Mouse (Mus musculus) splenic B cell, adult 2 months (primary cell): Measurements from ENCODE around the gene Ptrh1.

ENCODE experiments used
- DNase-seq: peaks from one replicate; pipeline ENCODE4 v3.0.0-alpha.2; 2011; ENCODE audit warnings: low read depth, low spot score
- H3K27me3 ChIP-seq: 2 replicates; pipeline ENCODE4 v1.6.1; 2012; ENCODE audit warnings: mild to moderate bottlenecking, low read length, moderate library complexity, mixed read lengths; ENCODE audit not compliant: control insufficient read depth, poor library complexity, insufficient read depth, severe bottlenecking
- H3K36me3 ChIP-seq: 2 replicates; pipeline ENCODE4 v1.6.1; 2012; ENCODE audit warnings: mild to moderate bottlenecking, low read length, moderate library complexity, mixed read lengths; ENCODE audit not compliant: control insufficient read depth, poor library complexity, insufficient read depth, severe bottlenecking

Ptrh1 gene

DNA sequence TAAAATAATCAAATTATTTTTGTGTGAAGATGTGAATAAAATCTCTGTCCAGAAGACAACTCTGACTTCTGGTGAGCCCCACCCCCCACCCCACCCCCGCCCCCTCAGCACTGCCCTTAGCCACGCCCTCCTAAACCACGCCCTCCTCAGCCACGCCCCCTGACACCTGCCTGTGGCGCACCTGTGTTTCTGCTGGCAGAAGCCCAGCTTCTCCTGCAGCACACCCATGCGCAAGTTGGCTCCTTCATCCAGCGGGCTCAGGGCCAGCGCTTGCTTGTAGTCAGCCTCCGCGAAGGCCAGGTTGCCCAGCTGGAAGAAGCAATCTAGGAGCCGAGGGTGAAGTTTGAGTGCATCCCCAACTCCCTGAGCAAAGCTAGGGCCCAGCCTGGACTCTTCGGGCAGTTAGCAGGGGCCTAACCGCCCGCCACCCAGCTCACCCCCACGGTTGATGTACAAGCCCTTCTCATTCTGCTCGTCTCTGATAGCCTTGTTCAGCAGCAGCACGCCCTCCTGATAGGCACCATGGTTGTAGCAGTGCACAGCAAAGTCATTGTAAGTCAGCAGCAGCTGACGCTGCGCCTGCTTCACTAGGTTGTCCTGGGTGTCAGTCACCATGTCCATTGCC, 6.8 kb upstream of the Ptrh1 start:
- Histone ChIP-seq H3K36me3 (no peaks in the 10 kb centered on the region), H3K27me3 (no peaks in the 10 kb centered on the region)
- no peak for DNase-seq

GRCm38 (mm10) chr2:32769327-32770085, 6.1 kb upstream of the Ptrh1 start:
- no peak for DNase-seq
- no peaks in the 10 kb centered on the region for H3K27me3 ChIP-seq

DNA sequence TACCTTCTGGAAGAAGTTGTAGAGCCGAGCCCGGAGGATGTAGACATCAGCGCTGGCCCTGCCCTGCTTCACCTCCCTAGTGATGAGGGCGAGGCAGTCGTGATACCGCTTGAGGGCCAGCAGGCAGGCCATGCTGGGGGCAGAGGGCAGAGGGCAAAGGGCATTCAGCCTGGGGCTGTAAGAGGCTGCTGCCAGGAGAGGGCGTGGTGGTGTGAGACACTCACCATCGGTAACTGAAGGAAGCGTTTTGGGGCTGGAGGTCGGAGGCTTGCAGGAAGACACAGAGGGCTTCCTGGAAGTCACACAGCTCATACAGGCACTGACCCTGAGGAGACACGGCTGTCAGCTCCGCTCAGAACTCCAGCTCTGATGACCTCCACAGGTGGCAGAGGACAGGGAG, 3.7 kb upstream of the Ptrh1 start:
- H3K27me3 ChIP-seq, result no peaks in the 10 kb centered on the region
- no peaks in the 10 kb centered on the region for H3K36me3 ChIP-seq
- no peak for DNase-seq

More at GRCm38 (mm10) chr2:32769327-32770085, 6.1 kb upstream of the Ptrh1 start:
- H3K36me3 ChIP-seq, result no peaks in the 10 kb centered on the region

DNA sequence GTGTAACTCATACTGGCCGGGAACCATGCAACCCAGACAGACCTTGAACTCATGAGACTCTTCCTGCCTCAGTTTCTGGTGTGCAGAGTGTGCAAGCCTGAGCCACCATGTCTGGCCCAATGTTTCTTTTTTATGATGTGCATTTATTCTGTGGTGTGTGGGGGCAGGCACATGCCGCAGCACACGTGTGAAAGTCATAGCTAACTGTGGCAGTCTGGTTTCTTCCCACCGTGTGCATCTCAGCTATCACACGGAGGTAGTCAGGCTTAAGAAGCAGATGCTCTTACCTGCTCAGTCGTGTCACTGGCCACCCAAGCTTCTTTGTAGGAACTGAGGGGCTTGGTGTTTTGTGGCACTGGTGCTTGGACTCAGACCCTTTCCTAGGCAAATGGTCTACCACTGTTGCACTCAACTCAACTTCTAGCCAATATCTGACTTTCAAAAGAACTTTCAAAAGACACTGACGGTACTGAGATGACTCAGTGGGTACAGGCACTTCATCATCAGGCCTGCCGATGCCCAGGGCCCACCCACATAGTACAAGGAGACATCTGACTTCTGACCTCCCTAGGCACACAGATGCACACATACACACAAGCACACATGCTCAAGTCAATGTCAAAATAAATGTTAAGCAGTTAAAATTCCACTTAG, 2.8 kb upstream of the Ptrh1 start:
- Histone ChIP-seq H3K36me3 (no peaks in the 10 kb centered on the region), H3K27me3 (no peaks in the 10 kb centered on the region)
- DNase-seq, result no peak

DNA sequence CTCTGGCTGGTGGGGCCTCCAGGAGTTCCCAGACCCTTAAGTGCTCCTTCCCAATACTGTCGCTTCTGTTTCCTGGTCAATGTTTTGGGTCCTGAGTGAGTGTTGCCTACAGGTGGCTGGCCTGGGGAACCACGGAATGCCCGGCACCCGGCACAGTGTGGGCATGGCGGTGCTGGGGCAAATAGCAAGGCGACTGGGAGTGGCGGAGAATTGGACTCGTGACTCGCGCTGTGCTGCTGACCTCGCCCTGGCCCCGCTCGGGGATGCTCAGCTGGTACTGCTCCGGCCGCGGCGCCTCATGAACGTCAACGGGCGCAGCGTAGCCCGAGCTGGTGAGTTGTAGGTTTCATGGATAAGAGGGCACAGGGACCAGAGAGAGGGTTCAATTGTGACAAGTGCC, 606 bp downstream of the Ptrh1 start:
- H3K27me3 ChIP-seq, result no peaks in the 10 kb centered on the region
- H3K36me3 ChIP-seq, result no peaks in the 10 kb centered on the region
- no peak for DNase-seq

DNA sequence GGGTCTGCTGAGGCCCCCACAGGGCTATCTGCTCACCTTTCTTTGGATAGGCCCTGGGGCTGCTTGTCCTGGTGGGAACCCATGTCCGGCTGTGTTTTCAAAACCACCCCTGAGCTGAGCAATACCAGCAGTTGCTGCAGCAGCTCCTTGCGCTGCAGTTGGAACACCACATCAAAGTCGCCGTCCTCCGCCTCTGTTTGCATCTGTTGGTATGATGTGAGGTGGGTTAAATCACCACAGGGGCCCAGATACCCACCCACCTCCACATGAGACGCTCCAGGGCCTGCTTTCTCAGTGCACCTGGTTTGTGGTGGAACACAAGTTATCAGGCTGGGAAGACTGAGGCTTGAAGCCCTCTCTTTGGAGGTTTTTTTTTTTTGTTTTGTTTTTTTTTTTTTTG, 2.5 kb downstream of the Ptrh1 start:
- Histone ChIP-seq H3K27me3 (no peaks in the 10 kb centered on the region), H3K36me3 (no peaks in the 10 kb centered on the region)
- DNase-seq, result no peak

GRCm38 (mm10) chr2:32779131-32779530, 3.5 kb downstream of the Ptrh1 start:
- no peaks in the 10 kb centered on the region for H3K36me3 ChIP-seq
- no peaks in the 10 kb centered on the region for H3K27me3 ChIP-seq
- peak; percentile 70 for DNase-seq

DNA sequence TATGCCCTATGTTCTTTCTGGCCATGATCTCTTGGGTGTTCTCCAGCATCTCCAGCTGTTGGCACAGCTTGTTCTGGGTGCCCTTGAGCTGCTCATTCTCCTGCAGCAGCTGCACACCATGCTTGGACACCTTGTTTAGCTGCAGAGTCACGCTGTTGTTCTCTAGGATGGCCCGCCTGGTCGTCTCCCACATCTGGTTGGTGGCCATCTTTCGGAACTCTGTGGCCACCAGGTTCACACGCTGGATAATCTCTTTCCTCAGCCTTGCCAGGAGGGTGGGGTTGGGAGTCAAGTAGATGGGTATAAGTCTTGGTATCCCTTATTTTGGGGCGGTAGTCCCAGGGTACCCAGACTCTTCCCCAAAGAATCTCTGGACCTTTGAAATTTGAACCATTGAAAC, 4.1 kb downstream of the Ptrh1 start:
- no peak for DNase-seq
- Histone ChIP-seq H3K36me3 (no peaks in the 10 kb centered on the region), H3K27me3 (no peaks in the 10 kb centered on the region)

DNA sequence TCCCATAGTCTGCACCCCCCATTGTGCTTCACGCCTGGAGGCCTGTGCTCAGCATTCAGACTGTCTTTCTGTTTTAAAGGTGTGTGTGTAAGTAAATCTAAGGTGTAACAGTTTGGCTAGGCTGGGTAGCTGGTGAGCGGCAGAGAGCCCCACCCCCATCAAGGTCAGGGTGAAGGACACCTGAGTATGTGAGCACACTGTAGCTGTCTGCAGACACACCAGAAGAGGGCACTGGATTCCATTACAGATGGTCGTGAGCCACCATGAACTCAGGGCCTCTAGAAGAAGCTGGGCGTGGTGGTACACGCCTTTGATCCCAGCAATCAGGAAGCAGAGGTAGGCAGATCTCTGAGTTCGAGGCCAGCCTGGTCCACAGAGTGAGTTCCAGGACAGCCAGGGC, 6.1 kb downstream of the Ptrh1 start:
- no peak for DNase-seq
- Histone ChIP-seq H3K36me3 (no peaks in the 10 kb centered on the region), H3K27me3 (no peaks in the 10 kb centered on the region)

DNA sequence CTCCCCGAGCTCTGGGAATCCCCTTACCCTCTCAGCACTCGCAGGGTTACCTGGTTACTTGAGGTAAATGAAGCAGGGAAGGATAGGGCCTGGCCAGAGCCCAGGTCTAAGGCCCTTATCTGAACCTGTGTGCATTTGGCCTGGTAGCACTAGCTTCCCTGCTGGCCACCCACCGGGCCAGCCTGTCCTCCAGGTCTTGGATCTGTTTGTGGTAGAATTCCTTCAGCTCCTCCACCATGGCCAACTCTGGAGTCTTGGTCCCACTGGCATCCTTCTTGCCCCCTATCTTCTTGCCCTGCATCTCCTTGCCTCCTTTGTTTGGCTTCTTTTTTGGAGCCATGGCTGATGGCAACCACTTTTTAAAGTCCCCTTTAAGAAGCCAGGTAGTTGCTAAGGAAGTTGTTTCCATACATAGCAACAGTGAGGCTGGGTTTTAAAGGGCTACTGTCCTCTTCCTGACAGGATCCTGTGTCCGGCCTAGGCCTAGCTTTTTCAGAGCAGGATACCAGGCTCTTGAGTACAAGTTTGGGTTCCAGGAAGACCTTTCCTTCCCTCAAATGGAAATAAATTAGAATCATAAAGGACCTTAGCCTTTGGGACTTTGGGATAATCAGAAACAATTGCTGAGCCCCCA, 8.6 kb downstream of the Ptrh1 start, which contains the start of gene Cfap157:
TSS of gene Cfap157 (minus strand) at position 381 of the 634 bp plus-strand sequence.
- no peak for DNase-seq
- no peaks in the 10 kb centered on the region for H3K27me3 ChIP-seq
- H3K36me3 ChIP-seq, result no peaks in the 10 kb centered on the region

DNA sequence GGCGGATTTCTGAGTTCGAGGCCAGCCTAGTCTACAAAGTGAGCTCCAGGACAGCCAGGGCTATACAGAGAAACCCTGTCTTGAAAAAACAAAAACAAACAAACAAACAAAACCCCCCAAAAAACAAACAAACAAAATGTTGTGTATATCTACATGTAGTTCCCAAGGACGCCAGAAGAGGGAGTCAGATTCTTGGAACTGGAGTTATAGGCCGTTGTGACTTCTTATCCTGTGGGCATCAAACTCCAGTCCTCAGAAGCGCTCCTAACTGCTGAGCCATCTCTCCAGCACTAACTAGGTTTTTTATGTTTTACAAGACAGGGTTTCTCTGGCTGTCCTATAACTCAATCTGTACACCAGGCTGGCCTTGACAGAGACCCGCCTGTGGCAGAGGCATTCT, 11.6 kb downstream of the Ptrh1 start:
- Histone ChIP-seq H3K27me3 (no peaks in the 10 kb centered on the region), H3K36me3 (no peaks in the 10 kb centered on the region)
- DNase-seq, result peak; percentile 61

- Histone ChIP-seq H3K27me3 (no peaks in the 10 kb centered on the region), H3K36me3 (no peaks in the 10 kb centered on the region)
- DNase-seq, result no peak
These were observed 13.0 kb downstream of the Ptrh1 start for GRCm38 (mm10) chr2:32788581-32788980.

- no peak for DNase-seq
- Histone ChIP-seq H3K36me3 (no peaks in the 10 kb centered on the region), H3K27me3 (no peaks in the 10 kb centered on the region)
These were observed 15.7 kb downstream of the Ptrh1 start for GRCm38 (mm10) chr2:32791297-32791696.

DNA sequence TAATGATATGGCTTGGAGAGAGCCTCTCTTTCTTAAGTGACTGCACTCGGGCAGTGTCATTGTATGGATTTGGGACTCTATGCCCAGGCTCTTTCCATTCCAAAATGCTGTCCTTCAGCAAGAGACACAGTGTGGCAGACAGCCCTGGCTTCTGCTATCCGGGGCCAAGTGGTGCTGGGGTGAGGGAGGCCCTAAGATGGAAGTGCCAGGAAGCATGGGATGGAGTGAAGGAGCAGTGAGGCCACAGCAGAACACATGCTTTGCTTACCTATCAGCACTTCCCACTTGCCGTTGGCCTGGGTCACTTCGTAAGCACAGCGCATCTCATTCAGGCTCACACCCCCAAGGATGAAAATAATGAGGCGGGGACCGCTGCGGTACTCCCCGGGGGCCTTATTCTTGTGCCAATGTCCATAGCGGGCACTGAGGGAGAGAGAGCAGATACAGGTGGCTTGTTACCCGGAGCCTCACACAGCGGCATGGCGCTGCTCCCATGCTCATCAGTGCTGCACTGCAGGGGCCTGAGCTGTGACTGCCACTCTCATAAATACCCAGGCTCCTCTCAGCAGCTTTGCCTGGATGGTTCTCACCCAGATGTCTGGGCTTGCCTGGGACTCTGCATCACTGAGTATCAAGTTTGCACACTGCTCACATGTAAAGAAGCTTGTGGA, 20.3 kb downstream of the Ptrh1 start:
- Histone ChIP-seq H3K27me3 (no peaks in the 10 kb centered on the region), H3K36me3 (no peaks in the 10 kb centered on the region)
- DNase-seq, result no peak
